Mouse (Mus musculus): ENCODE results near the gene Spry1. TPM values are rescaled to one million over a fixed set of nuclear protein-coding genes. Genes with fewer than 3 reads are reported as not detected.

The Spry1 gene
- total RNA-seq, 2 experiments from 2014 or later, result 25.1 to 31.4 TPM

- no peak for DNase-seq
These were observed 32.7 kb downstream of the Spry1 start for GRCm38 (mm10) chr3:37672266-37673040.

- peak; percentile 17 to 30 for DNase-seq
These were observed 33.9 kb downstream of the Spry1 start for GRCm38 (mm10) chr3:37673513-37674261.

GRCm38 (mm10) chr3:37675056-37675525 is 35.3 kb downstream of the Spry1 start:
- DNase-seq, result no peak

- DNase-seq, result no peak
These were observed 36.5 kb downstream of the Spry1 start for GRCm38 (mm10) chr3:37676291-37676690.

- DNase-seq, result no peak
These were observed 46.5 kb downstream of the Spry1 start for GRCm38 (mm10) chr3:37686219-37686618.

GRCm38 (mm10) chr3:37686751-37687150 is 47.0 kb downstream of the Spry1 start:
- DNase-seq, result no peak

GRCm38 (mm10) chr3:37687158-37687980 is 47.6 kb downstream of the Spry1 start:
- DNase-seq, result peak; percentile 60 to 67

GRCm38 (mm10) chr3:37692945-37693344 is 53.2 kb downstream of the Spry1 start:
- DNase-seq, result no peak

GRCm38 (mm10) chr3:37693552-37693951 is 53.8 kb downstream of the Spry1 start:
- DNase-seq, result no peak

Other genes with a start within 250 kb of the Spry1 start
- 10 to 100 TPM; 29.4 to 40.4 TPM for gene Spata5, start 220.1 kb upstream of the Spry1 start, total RNA-seq (2021)
- 10 to 100 TPM; 15.3 to 25.7 TPM for gene Nudt6, start 219.7 kb upstream of the Spry1 start, total RNA-seq (2021)
- under 1 TPM in 1 of 2 experiments, not detected in 1; 0.36 TPM for gene Gm5148, start 84.5 kb downstream of the Spry1 start, total RNA-seq (2021)

Data from adrenal gland, postnatal 36 days (tissue).